Mouse (Mus musculus) stomach, embryonic 14.5 days (tissue): Measurements from ENCODE around the gene Ktn1. TPM values are rescaled to one million over a fixed set of nuclear protein-coding genes. Genes with fewer than 3 reads are reported as not detected.

Experiments used
- ATAC-seq: fragments of 200-750 bp; cut with Nextera tagmentation; 2 replicates; pipeline ENCODE4 v1.8.0; 2017; ENCODE audit warnings: low read depth, moderate TSS enrichment; ENCODE audit not compliant: insufficient number of reproducible peaks, insufficient read depth, low FRiP score
- H3K27ac ChIP-seq: fragments of 300-500 bp; sonication (generic); 2 replicates; pipeline ENCODE4 v1.5.1; 2014; ENCODE audit warnings: mild to moderate bottlenecking, low read length, moderate library complexity, mixed read lengths
- H3K27me3 ChIP-seq: fragments of 300-500 bp; sonication (generic); 2 replicates; pipeline ENCODE4 v1.6.1; 2014; ENCODE audit warnings: low read length, control low read depth, mixed read lengths; ENCODE audit not compliant: control insufficient read depth, insufficient read depth
- H3K36me3 ChIP-seq: fragments of 300-500 bp; sonication (generic); 2 replicates; pipeline ENCODE4 v1.6.1; 2014; ENCODE audit warnings: mild to moderate bottlenecking, control low read depth, low read length, moderate library complexity, mixed read lengths; ENCODE audit not compliant: control insufficient read depth, insufficient read depth
- H3K4me1 ChIP-seq: fragments of 300-500 bp; sonication (generic); 2 replicates; pipeline ENCODE4 v1.6.1; 2014; ENCODE audit warnings: low read length, control low read depth, mixed read lengths; ENCODE audit not compliant: control insufficient read depth, insufficient read depth
- H3K4me2 ChIP-seq: fragments of 300-500 bp; sonication (generic); replicated peaks from 2 replicates; pipeline ENCODE4 v1.6.1; 2014; ENCODE audit warnings: low read depth, low read length, control low read depth
- H3K4me3 ChIP-seq: fragments of 300-500 bp; sonication (generic); 2 replicates; pipeline ENCODE4 v1.5.1; 2014; ENCODE audit warnings: low read depth, low read length, control low read depth
- H3K9ac ChIP-seq: fragments of 300-500 bp; sonication (generic); replicated peaks from 2 replicates; pipeline ENCODE4 v1.6.1; 2014; ENCODE audit warnings: low read depth, mild to moderate bottlenecking, control low read depth, low read length, moderate library complexity, mixed read lengths
- H3K9me3 ChIP-seq: fragments of 300-500 bp; sonication (generic); 2 replicates; pipeline ENCODE4 v1.6.1; 2016; ENCODE audit warnings: low read depth, low read length, control low read depth; ENCODE audit not compliant: control insufficient read depth
- WGBS: fragments of 180-500 bp; shearing (Covaris S2); extraction: QIAGEN DNeasy Blood & Tissue Kit; methylation state at CpG from one replicate; pipeline ENCODE4 v1.1.7; 2014; 5-methylcytosine and 5-hydroxymethylcytosine counted together
- polyA plus RNA-seq: library from polyadenylated mRNA; unstranded; fragments of >200 nt; fragmentation: Nextera tagmentation; extraction: Ambion mirVana; gene quantifications from 2 replicates; pipeline ENCODE4 v1.2.1, GENCODE M21; 2014

Gene Ktn1
- polyA plus RNA-seq, 1 experiment from 2014 or later, result 93.2 TPM

DNA sequence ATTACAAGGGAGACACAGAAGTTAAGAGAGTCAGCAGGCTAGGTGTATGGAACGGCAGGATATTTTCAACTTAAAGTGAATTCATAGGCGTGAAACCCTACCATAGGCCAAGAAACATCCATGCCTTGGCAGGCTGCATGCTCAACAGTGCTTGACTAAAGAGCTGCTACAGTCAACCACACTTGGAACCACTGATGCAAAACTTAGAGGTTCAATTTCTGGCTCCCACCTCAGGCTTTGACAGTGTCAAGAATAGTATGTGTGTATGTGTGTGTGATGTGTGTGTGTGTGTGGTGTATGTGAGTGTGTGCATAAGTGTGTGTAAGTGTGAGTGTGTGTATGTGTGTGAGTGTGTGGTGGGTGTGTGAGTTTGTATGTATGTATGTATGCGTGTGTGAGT lies 127.3 kb downstream of the Ktn1 start:
- Histone ChIP-seq H3K9me3 (no peaks in the 10 kb centered on the region), H3K27me3 (no peaks in the 10 kb centered on the region), H3K9ac (no peak overlapping the region), H3K36me3 (no peaks in the 10 kb centered on the region), H3K27ac (no peak overlapping the region), H3K4me3 (no peak overlapping the region), H3K4me1 (no peaks in the 10 kb centered on the region), H3K4me2 (no peak overlapping the region)
- ATAC-seq, result no peak
- WGBS, result 85% methylated on average over 3 of the region's 3 CpGs

DNA sequence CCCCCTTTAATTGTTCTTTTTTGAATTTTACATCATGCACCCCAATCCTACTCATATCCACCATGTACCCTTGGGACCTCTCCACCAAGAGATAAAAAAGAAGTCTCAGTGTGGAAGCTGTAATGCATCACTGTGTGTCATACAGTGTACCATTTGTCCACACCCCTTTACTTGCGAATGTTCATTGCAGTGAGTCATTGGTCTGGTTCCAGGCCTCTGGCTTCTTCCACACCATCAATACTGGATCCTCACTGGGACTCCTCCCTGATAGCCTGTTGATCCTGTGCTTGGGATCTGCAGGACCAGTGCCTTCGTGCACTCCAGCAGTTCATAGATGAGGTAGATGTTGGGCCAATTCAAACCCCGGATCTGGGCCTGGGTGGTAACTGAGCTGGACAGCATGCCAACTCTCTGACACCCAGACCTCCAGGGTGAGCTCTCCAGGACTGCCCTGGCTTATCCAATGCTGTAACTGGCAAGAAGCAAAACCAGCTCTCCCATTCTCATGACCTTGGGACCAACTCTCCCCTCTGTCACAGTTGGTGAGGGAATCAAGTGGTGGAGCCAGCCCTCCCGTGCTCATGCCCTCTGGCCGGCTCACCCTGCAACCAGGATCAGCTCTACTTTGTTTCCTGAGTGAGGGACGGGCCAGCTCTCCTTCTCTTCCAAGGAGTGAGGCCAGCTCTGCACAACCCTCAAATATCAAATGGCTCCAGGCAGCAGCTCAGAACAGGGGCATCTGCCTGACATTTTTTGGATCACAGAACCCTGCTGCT lies 128.2 kb downstream of the Ktn1 start:
- Histone ChIP-seq H3K4me1 (no peaks in the 10 kb centered on the region), H3K4me3 (no peak overlapping the region), H3K9me3 (no peaks in the 10 kb centered on the region), H3K36me3 (no peaks in the 10 kb centered on the region), H3K4me2 (no peak overlapping the region), H3K27me3 (no peaks in the 10 kb centered on the region), H3K9ac (no peak overlapping the region), H3K27ac (no peak overlapping the region)
- 79% methylated on average over 6 of the region's 6 CpGs for WGBS
- ATAC-seq, result no peak

DNA sequence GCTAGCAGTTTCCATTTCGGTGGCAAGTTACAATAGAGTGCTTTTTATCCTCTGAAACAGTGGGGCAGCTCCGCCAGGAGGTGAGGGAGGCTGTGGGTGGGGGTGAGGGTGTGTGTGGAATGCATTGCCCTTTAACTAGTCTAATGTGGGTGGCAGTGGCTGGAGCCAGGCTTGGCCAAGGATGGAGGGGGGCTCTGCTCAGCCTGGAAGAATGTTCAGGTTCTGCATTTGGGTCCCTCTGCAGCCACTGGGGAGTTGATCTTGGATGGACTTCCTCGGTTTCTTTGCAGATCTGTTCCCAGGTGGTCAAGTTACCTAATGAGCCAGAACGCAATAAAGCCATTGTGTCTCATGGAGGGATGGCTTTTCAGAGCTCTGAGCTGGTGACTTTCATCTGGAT lies 137.9 kb downstream of the Ktn1 start:
- H3K4me2 ChIP-seq, result no peak overlapping the region
- no peaks in the 10 kb centered on the region for H3K9me3 ChIP-seq
- no peaks in the 10 kb centered on the region for H3K4me1 ChIP-seq
- no peaks in the 10 kb centered on the region for H3K36me3 ChIP-seq
- H3K27ac ChIP-seq, result no peak overlapping the region
- no peak for ATAC-seq
- no peak overlapping the region for H3K4me3 ChIP-seq
- WGBS, result 47% methylated on average over 4 of the region's 4 CpGs
- H3K27me3 ChIP-seq, result no peaks in the 10 kb centered on the region
- no peak overlapping the region for H3K9ac ChIP-seq

Other genes with a start within 250 kb of the Ktn1 start
- 46.1 and 49.5 TPM in 2 replicates for gene Dlgap5, start 230.0 kb upstream of the Ktn1 start, polyA plus RNA-seq
- 20.7 and 21.4 TPM in 2 replicates for gene Fbxo34, start 198.0 kb upstream of the Ktn1 start, polyA plus RNA-seq
- 14.3 and 15.2 TPM in 2 replicates for gene Atg14, start 77.8 kb upstream of the Ktn1 start, polyA plus RNA-seq